Mouse (Mus musculus): ENCODE measurements at regions not wholly inside any gene's neighbourhood (a gene's known extent, or its start where the extent isn't known, plus 50 kb on each side); places are given as distances from the start of the nearest gene placed in this dataset.

GRCm38 (mm10) chr5:53379612-53380011 lies 86.3 kb upstream of the Rbpj start:
- H3K4me3 ChIP-seq (replicated peaks): no peak overlapping the region
- H3K36me3 ChIP-seq (replicated peaks; ENCODE audit: low read length): no peaks in the 10 kb centered on the region
- peaks cover 78% of the 10 kb centered on the region for H3K4me1 ChIP-seq
- TF ChIP-seq FLI1 (IDR thresholded peaks at IDR 0.05; ENCODE audit: low read length) (no peak), GATA1 (IDR thresholded peaks at IDR 0.05; ENCODE audit: borderline replicate concordance, low read length) (no peak)
- H3K9me3 ChIP-seq: no peaks in the 10 kb centered on the region
- H3K27me3 ChIP-seq (replicated peaks): no peaks in the 10 kb centered on the region

GRCm38 (mm10) chr5:53380203-53380602 lies 85.7 kb upstream of the Rbpj start:
- Histone ChIP-seq H3K36me3 (replicated peaks; ENCODE audit: low read length) (no peaks in the 10 kb centered on the region), H3K4me1 (peaks cover 84% of the 10 kb centered on the region), H3K9me3 (no peaks in the 10 kb centered on the region), H3K27me3 (replicated peaks) (no peaks in the 10 kb centered on the region), H3K4me3 (replicated peaks) (no peak overlapping the region)
- TF ChIP-seq GATA1 (IDR thresholded peaks at IDR 0.05; ENCODE audit: borderline replicate concordance, low read length) (no peak), FLI1 (IDR thresholded peaks at IDR 0.05; ENCODE audit: low read length) (no peak)

GRCm38 (mm10) chr5:53381492-53382199 lies 84.3 kb upstream of the Rbpj start:
- H3K4me1 ChIP-seq: peaks cover 95% of the 10 kb centered on the region
- no peaks in the 10 kb centered on the region for H3K27me3 ChIP-seq (replicated peaks)
- no peaks in the 10 kb centered on the region for H3K9me3 ChIP-seq
- TF ChIP-seq GATA1 (IDR thresholded peaks at IDR 0.05; ENCODE audit: borderline replicate concordance, low read length) (no peak), FLI1 (IDR thresholded peaks at IDR 0.05; ENCODE audit: low read length) (no peak)
- no peaks in the 10 kb centered on the region for H3K36me3 ChIP-seq (replicated peaks; ENCODE audit: low read length)
- H3K4me3 ChIP-seq (replicated peaks): peak overlapping the region; percentile 69

- Histone ChIP-seq H3K9me3 (no peaks in the 10 kb centered on the region), H3K36me3 (replicated peaks; ENCODE audit: low read length) (no peaks in the 10 kb centered on the region), H3K4me1 (peaks cover 88% of the 10 kb centered on the region), H3K4me3 (replicated peaks) (no peak overlapping the region), H3K27me3 (replicated peaks) (no peaks in the 10 kb centered on the region)
- TF ChIP-seq FLI1 (IDR thresholded peaks at IDR 0.05; ENCODE audit: low read length) (no peak), GATA1 (IDR thresholded peaks at IDR 0.05; ENCODE audit: borderline replicate concordance, low read length) (no peak)
These were observed 81.9 kb upstream of the Rbpj start for GRCm38 (mm10) chr5:53384026-53384425.

- peaks cover 80% of the 10 kb centered on the region for H3K4me1 ChIP-seq
- no peaks in the 10 kb centered on the region for H3K27me3 ChIP-seq (replicated peaks)
- no peaks in the 10 kb centered on the region for H3K36me3 ChIP-seq (replicated peaks; ENCODE audit: low read length)
- TF ChIP-seq GATA1 (IDR thresholded peaks at IDR 0.05; ENCODE audit: borderline replicate concordance, low read length) (no peak), FLI1 (IDR thresholded peaks at IDR 0.05; ENCODE audit: low read length) (no peak)
- no peak overlapping the region for H3K4me3 ChIP-seq (replicated peaks)
- H3K9me3 ChIP-seq: no peaks in the 10 kb centered on the region
These were observed 80.3 kb upstream of the Rbpj start for GRCm38 (mm10) chr5:53385513-53386148.

GRCm38 (mm10) chr5:53393571-53393970 lies 72.4 kb upstream of the Rbpj start:
- Histone ChIP-seq H3K27me3 (replicated peaks) (no peaks in the 10 kb centered on the region), H3K4me1 (peaks cover 78% of the 10 kb centered on the region), H3K4me3 (replicated peaks) (no peak overlapping the region), H3K36me3 (replicated peaks; ENCODE audit: low read length) (no peaks in the 10 kb centered on the region), H3K9me3 (0 out of 2 replicates have a peak, but pooled peaks cover 5% of the 10 kb centered on the region)
- TF ChIP-seq GATA1 (IDR thresholded peaks at IDR 0.05; ENCODE audit: borderline replicate concordance, low read length) (no peak), FLI1 (IDR thresholded peaks at IDR 0.05; ENCODE audit: low read length) (no peak)

- Histone ChIP-seq H3K4me3 (replicated peaks) (peak overlapping the region; percentile 56), H3K4me1 (peaks cover 88% of the 10 kb centered on the region), H3K27me3 (replicated peaks) (no peaks in the 10 kb centered on the region), H3K36me3 (replicated peaks; ENCODE audit: low read length) (no peaks in the 10 kb centered on the region), H3K9me3 (0 out of 2 replicates have a peak, but pooled peaks cover 5% of the 10 kb centered on the region)
- no peak for TF ChIP-seq GATA1 (IDR thresholded peaks at IDR 0.05; ENCODE audit: borderline replicate concordance, low read length)
- no peak for TF ChIP-seq FLI1 (IDR thresholded peaks at IDR 0.05; ENCODE audit: low read length)
These were observed 71.4 kb upstream of the Rbpj start for GRCm38 (mm10) chr5:53394560-53394959.

- Histone ChIP-seq H3K36me3 (replicated peaks; ENCODE audit: low read length) (no peaks in the 10 kb centered on the region), H3K4me3 (replicated peaks) (no peak overlapping the region), H3K27me3 (replicated peaks) (no peaks in the 10 kb centered on the region), H3K4me1 (peaks cover 97% of the 10 kb centered on the region), H3K9me3 (no peaks in the 10 kb centered on the region)
- TF ChIP-seq GATA1 (IDR thresholded peaks at IDR 0.05; ENCODE audit: borderline replicate concordance, low read length) (no peak), FLI1 (IDR thresholded peaks at IDR 0.05; ENCODE audit: low read length) (no peak)
These were observed 67.4 kb upstream of the Rbpj start for GRCm38 (mm10) chr5:53398428-53399058.

GRCm38 (mm10) chr5:53401093-53401492 lies 64.9 kb upstream of the Rbpj start:
- Histone ChIP-seq H3K27me3 (replicated peaks) (no peaks in the 10 kb centered on the region), H3K4me1 (peaks cover 97% of the 10 kb centered on the region), H3K4me3 (replicated peaks) (no peak overlapping the region), H3K36me3 (replicated peaks; ENCODE audit: low read length) (no peaks in the 10 kb centered on the region), H3K9me3 (no peaks in the 10 kb centered on the region)
- TF ChIP-seq GATA1 (IDR thresholded peaks at IDR 0.05; ENCODE audit: borderline replicate concordance, low read length): no peak
- TF ChIP-seq FLI1 (IDR thresholded peaks at IDR 0.05; ENCODE audit: low read length): no peak

- H3K27me3 ChIP-seq (replicated peaks): no peaks in the 10 kb centered on the region
- no peak overlapping the region for H3K4me3 ChIP-seq (replicated peaks)
- no peaks in the 10 kb centered on the region for H3K36me3 ChIP-seq (replicated peaks; ENCODE audit: low read length)
- H3K9me3 ChIP-seq: no peaks in the 10 kb centered on the region
- TF ChIP-seq GATA1 (IDR thresholded peaks at IDR 0.05; ENCODE audit: borderline replicate concordance, low read length) (no peak), FLI1 (IDR thresholded peaks at IDR 0.05; ENCODE audit: low read length) (no peak)
- H3K4me1 ChIP-seq: peaks cover 97% of the 10 kb centered on the region
These were observed 63.9 kb upstream of the Rbpj start for GRCm38 (mm10) chr5:53402022-53402421.

Measured in megakaryocyte, embryonic 14.5 days (primary cell).